Mouse (Mus musculus): Measurements from ENCODE around the gene Ankrd63.
A peak's percentile ranks its signal among the peaks of the same experiment; 100 is the strongest.
"Not testable (repeated sequence)": the region's sequence is repeated elsewhere in the genome, so short reads cannot be mapped to it uniquely, and the experiment has no call there.

Ankrd63 gene

DNA sequence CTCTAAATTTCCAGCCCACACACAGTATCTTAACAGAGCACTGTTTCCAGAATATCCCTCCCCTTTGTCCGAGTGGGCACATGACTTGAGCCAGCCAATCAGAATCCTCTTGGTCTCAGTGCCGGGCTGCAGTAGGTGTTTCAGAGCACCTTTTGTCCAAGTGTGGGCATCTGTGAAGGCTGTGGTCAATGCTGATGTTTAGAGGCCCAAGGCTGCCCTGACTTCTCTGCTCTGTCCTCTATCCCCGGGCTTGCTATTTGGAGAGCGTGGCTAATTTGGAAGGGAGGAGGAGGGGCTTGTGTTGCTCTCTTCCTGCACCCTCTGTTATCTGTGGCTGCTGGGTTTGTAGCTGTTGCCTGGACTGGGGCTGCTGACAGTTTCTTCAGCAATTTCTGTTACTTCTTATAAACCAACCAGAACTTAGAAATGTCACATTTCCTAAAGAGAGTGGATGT is 43.7 kb downstream of the Ankrd63 start:
- peak; percentile 56 for DNase-seq (ENCODE audit: low spot score)

DNA sequence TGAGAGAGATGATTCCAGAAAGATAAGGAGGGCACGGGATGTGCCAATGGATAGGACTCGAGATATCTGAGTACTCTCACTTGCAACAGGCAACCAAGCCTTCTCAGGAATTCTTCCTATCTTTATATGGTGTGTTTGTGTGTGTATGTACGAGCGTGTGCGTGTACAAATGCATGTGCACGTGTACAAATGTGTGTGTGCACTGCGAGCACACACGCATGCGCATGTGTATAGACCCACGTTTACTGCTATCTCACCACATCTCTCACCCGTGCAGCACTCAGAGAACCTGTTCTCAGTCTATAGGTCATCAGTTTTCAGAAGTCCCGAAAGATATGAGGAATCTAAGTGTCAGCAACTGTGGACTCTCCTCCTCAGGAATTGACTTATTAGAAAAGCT is 44.3 kb downstream of the Ankrd63 start:
- DNase-seq (ENCODE audit: low spot score), result no peak

DNA sequence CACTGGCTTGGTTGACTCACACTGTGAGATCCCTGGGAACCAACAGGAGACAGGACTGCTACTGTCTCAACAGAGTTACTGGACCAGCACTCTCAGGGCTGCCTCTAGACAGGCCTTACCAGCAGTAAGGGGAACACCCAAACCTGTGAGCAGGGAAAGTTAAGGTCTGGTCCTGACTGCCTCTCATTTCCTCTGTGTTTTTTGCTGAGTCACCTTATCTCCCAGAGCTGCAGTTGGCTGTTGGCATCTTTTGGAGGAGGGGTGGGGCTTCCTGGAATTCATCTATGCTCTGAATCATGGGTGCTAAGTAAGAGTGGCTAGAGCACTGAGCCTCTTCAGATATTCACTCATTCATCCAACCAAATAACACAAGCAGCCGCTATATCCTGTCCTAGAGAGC is 44.7 kb downstream of the Ankrd63 start:
- peak; percentile 64 for DNase-seq (ENCODE audit: low spot score)

DNA sequence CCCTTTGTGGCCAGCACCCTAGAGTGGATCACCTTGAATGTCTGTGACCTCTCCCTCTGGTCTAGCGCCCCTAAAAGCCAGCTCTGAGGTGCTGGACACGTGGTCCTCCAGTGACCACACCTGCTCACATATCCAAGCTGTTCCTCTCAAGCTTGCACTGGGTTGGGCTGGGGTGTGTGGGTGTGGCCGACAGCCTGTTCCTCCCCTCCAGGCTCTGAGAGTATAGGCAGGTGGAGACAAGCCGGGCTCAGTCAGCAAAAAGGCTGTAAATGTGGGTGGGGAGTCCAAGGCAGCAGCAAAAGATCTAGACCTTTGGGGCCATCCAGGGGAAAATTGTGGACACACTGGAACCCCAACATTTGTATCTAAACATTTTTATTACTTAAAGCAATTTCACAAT is 45.3 kb downstream of the Ankrd63 start:
- peak; percentile 81 for DNase-seq (ENCODE audit: low spot score)

DNA sequence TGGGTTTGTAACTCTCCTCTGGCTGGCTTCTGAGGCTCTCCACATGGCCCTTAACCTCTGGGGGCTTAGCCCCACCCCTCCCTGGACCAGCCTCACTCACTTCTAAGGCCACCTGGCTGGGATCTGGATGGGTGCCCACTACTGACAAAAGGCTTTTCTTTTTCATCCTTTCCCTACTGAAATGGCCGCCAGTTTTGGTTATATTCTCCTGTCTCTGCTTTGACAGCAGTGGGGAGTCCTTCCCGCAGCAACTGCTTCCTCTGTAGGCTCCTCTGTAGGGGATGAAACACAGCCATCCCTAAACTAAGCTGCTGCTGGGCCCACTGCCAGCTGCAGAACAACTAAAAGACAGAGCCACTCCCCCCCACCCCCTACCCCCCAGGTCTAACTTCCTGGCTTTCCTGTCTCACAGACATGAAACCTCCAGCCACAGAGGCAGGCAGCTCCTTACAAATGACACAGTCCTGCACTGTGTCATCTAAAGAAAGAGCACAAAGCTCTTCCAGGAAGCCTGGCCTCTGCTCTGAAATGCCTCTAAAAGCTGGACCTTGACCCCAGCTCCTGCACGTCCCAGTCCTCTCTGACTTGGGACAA is 47.0 kb downstream of the Ankrd63 start:
- no peak for DNase-seq (ENCODE audit: low spot score)

DNA sequence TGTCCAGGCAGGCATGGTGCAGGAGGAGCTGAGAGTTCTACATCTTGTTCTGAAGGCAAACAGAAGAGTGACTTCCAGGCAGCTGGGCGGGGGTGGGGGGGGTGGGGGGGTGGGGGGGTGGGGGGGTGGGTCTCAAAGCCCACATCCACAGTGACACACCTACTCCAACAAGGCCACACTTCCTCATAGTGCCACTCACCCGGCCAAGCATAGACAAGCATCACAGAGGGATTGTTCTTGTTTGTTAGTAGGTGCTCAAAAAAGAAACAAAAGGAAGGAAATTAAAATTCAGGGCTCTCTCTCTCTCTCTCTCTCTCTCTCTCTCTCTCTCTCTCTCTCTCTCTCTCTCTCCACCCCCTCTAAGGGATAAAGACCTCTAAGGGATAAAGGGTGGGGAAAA is 53.1 kb downstream of the Ankrd63 start:
- not testable (repeated sequence) for DNase-seq (ENCODE audit: low spot score)
